11 mouse cellular contexts compared by ENCODE assay signal in genomic region chr4:136652528-136652910, GRCm38 (mm10). TPM values are rescaled to one million over a fixed set of nuclear protein-coding genes. Genes with fewer than 3 reads are reported as not detected.
DNase-seq lines count a peak whose midpoint lies in the region; ATAC-seq lines count a peak whose summit lies in the region.
"Had no signal": no experiment of that assay in that cellular context is flagged by ENCODE, and none has a peak within 500 bp of the region (broad histone marks: within the 10 kb centered on the region; RNA-seq: fewer than 3 reads in every experiment).

No protein-coding gene starts in this region.

- peak; percentile 39 for DNase-seq in cerebellum, adult 11 months
- DNase-seq in right cerebral cortex, postnatal 25 days = peak; percentile 32
- DNase-seq in right cerebral cortex, postnatal 36 days (ENCODE audit: low spot score in 2 of 2) = no peak
- no peak for DNase-seq in hindbrain, embryonic 14.5 days (ENCODE audit: low spot score)
- no peak for DNase-seq in testis, postnatal 14 days (ENCODE audit: low spot score)
- no peak for DNase-seq in kidney, adult 8-10 months
- DNase-seq: gastrocnemius, postnatal 36 days had no signal

- H3K27ac ChIP-seq in hindbrain, embryonic 14.5 days = peak overlapping the region; percentile 74
- 0 out of 2 replicates have a peak overlapping the region, but pooled peaks have one; percentile 41 for H3K27ac ChIP-seq in neural tube, embryonic 15.5 days (replicated peaks)

- peaks cover 47% of the 10 kb centered on the region for H3K36me3 ChIP-seq in hindbrain, embryonic 14.5 days (replicated peaks; ENCODE audit: control insufficient read depth, insufficient read depth)
- H3K36me3 ChIP-seq in neural tube, embryonic 15.5 days = peaks cover 36% of the 10 kb centered on the region

- no peak overlapping the region; the same call in 1 of the 2 replicates for H3K9ac ChIP-seq in hindbrain, embryonic 14.5 days
- no peak overlapping the region for H3K9ac ChIP-seq in neural tube, embryonic 15.5 days (replicated peaks)

- no peak overlapping the region for H3K4me2 ChIP-seq in hindbrain, embryonic 14.5 days (replicated peaks)
- no peak overlapping the region for H3K4me2 ChIP-seq in neural tube, embryonic 15.5 days

- no peaks in the 10 kb centered on the region for H3K9me3 ChIP-seq in hindbrain, embryonic 14.5 days (ENCODE audit: control insufficient read depth, low read length)
- H3K9me3 ChIP-seq in neural tube, embryonic 15.5 days (replicated peaks) = no peaks in the 10 kb centered on the region

- peaks cover 13% of the 10 kb centered on the region; the same call in 1 of the 2 replicates for H3K4me1 ChIP-seq in hindbrain, embryonic 14.5 days (replicated peaks; ENCODE audit: control insufficient read depth, insufficient read depth, low read length)
- H3K4me1 ChIP-seq in neural tube, embryonic 15.5 days = peaks cover 24% of the 10 kb centered on the region

- no peak overlapping the region for H3K4me3 ChIP-seq in hindbrain, embryonic 14.5 days (replicated peaks; ENCODE audit: low read length)
- H3K4me3 ChIP-seq in neural tube, embryonic 15.5 days (replicated peaks) = no peak overlapping the region

- no peak for ATAC-seq in cerebellum, adult (ENCODE audit: insufficient number of reproducible peaks, low FRiP score, low TSS enrichment)
- ATAC-seq in hindbrain, embryonic 14.5 days (ENCODE audit: low FRiP score) = no peak
- ATAC-seq in neural tube, embryonic 15.5 days (ENCODE audit: low FRiP score) = no peak

- WGBS in hindbrain, embryonic 14.5 days = 62% methylated on average over 11 of the region's 11 CpGs
- WGBS in neural tube, embryonic 15.5 days = 61% methylated on average over 11 of the region's 11 CpGs

- no peaks in the 10 kb centered on the region for H3K27me3 ChIP-seq in hindbrain, embryonic 14.5 days (ENCODE audit: control insufficient read depth, insufficient read depth, low read length)
- no peaks in the 10 kb centered on the region for H3K27me3 ChIP-seq in neural tube, embryonic 15.5 days (replicated peaks)

RNA-seq across cellular contexts. Expression of gene Lactbl1, which starts 30.1 kb away (rescaled TPM):
- polyA plus RNA-seq in hindbrain, embryonic 14.5 days (2014; fragmentation: Nextera tagmentation; extraction: Ambion mirVana) = 0.07 and 0.12 TPM in 2 replicates
- 0.05 and 0.10 TPM in 2 replicates for polyA plus RNA-seq in neural tube, embryonic 15.5 days (2015; fragmentation: Nextera tagmentation; extraction: Ambion mirVana)
- polyA plus RNA-seq: embryonic facial prominence, embryonic 14.5 days had no signal

RNA-seq across cellular contexts. Expression of gene Tex46, which starts 42.3 kb away (rescaled TPM):
- not detected in 2 replicates for polyA plus RNA-seq in hindbrain, embryonic 14.5 days (2014; fragmentation: Nextera tagmentation; extraction: Ambion mirVana)
- polyA plus RNA-seq in neural tube, embryonic 15.5 days (2015; fragmentation: Nextera tagmentation; extraction: Ambion mirVana) = not detected in 2 replicates
- polyA plus RNA-seq: embryonic facial prominence, embryonic 14.5 days; limb, embryonic 14.5 days had no signal

RNA-seq across cellular contexts. Expression of gene Kdm1a, which starts 50.0 kb away (rescaled TPM):
- 93.8 and 94.1 TPM in 2 replicates for polyA plus RNA-seq in hindbrain, embryonic 14.5 days (2014; fragmentation: Nextera tagmentation; extraction: Ambion mirVana)
- polyA plus RNA-seq in neural tube, embryonic 15.5 days (2015; fragmentation: Nextera tagmentation; extraction: Ambion mirVana) = 46.6 and 49.8 TPM in 2 replicates

Comparison
In these comparisons a context has a peak if more than half of its experiments do, and no peak if none do; other contexts are left out.
1. DNase-seq: peak in cerebellum, adult 11 months (single experiment) and right cerebral cortex, postnatal 25 days (single experiment); none in right cerebral cortex, postnatal 36 days (0 of 2), hindbrain, embryonic 14.5 days (single experiment), testis, postnatal 14 days (single experiment) and kidney, adult 8-10 months (0 of 2).